Mouse (Mus musculus): ENCODE results near the gene Fxyd2. TPM values are rescaled to one million over a fixed set of nuclear protein-coding genes. Genes with fewer than 3 reads are reported as not detected.

Fxyd2 gene
- polyA plus RNA-seq, 1 experiment from 2014 or later = 5.5 TPM

Other genes with a start within 250 kb of the Fxyd2 start
- gene BC049352, start 217.7 kb upstream of the Fxyd2 start, polyA plus RNA-seq (2015; fragmentation: Nextera tagmentation; extraction: Ambion mirVana) = not detected in 2 replicates
- not detected in 2 replicates for gene Tmprss4, start 195.6 kb upstream of the Fxyd2 start, polyA plus RNA-seq (2015; fragmentation: Nextera tagmentation; extraction: Ambion mirVana)
- gene Il10ra, start 130.5 kb upstream of the Fxyd2 start, polyA plus RNA-seq (2015; fragmentation: Nextera tagmentation; extraction: Ambion mirVana) = 0.45 and 0.62 TPM in 2 replicates
- gene Tmprss13, start 80.6 kb upstream of the Fxyd2 start, polyA plus RNA-seq (2015; fragmentation: Nextera tagmentation; extraction: Ambion mirVana) = not detected in 2 replicates
- 364 and 384 TPM in 2 replicates for gene Fxyd6, start 29.5 kb upstream of the Fxyd2 start, polyA plus RNA-seq (2015; fragmentation: Nextera tagmentation; extraction: Ambion mirVana)
- 8.4 and 9.5 TPM in 2 replicates for gene Dscaml1, start 27.0 kb downstream of the Fxyd2 start, polyA plus RNA-seq (2015; fragmentation: Nextera tagmentation; extraction: Ambion mirVana)